Mouse (Mus musculus) liver, postnatal 0 days (tissue): ENCODE results near the gene Gm49661.

Source experiments
- CTCF ChIP-seq: sonication (generic); IDR thresholded peaks from 2 replicates; pipeline ENCODE4 v1.5.1; 2016; ENCODE audit warnings: antibody characterized with exemption, low read depth
- EP300 ChIP-seq: IDR thresholded peaks from 2 replicates; pipeline ENCODE4 v1.6.1; 2016; ENCODE audit warnings: antibody characterized with exemption, low read depth, mild to moderate bottlenecking

DNA sequence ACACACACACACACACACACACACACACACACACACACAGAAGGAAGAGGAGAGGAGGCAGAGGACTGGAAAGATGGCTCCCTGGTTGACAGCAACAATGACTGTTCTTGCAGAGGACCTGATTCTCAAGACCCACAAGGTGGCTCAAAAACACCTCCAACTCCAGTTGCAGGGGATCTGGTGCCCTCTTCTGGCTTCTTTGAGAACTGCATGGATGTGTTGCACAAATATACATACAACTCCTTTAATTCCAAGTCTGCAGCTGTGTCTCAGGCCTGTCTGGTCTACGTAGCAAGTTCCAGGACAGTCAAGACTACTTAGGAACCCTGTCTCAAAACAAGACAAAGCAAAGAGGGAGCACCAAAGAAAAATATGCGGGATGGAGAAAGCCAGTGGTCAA is 12.5 kb downstream of the Gm49661 start:
- peak; percentile 93 for TF ChIP-seq CTCF
- no peak for TF ChIP-seq EP300
